Mouse (Mus musculus): ENCODE measurements around the gene Tanc2. TPM values are rescaled to one million over a fixed set of nuclear protein-coding genes. Genes with fewer than 3 reads are reported as not detected.

Gene Tanc2
- polyA plus RNA-seq, 2 experiments: 0.66 to 0.89 TPM

DNA sequence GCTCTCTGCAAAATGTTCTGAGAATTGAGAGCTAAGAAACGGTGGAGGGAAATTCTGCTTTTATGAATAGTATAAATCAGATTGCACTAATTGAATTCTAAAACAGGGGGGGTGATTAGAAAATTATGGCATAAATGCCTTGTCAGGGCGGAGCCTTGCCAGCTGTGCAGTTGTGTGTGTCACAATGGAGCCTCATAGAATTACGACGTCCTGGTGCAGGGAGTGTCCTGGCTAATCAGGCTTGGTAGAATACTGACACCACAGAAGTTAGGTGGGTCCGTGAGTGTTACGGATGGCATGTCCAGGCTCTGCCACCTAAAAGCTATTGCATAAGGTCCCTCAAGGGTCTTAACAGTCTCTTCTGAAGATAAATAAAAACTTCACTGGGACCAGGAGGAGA lies 43.4 kb upstream of the Tanc2 start:
- Histone ChIP-seq H3K27ac (no peak overlapping the region), H3K4me1 (replicated peaks; ENCODE audit: control insufficient read depth in 2 of 2, insufficient read depth in 2 of 2, low read length in 1 of 2) (peaks cover 0 to 4% of the 10 kb centered on the region in 2 experiments; a peak in 1 of 4 replicates), H3K9ac (replicated peaks) (no peak overlapping the region), H3K27me3 (ENCODE audit: control insufficient read depth, insufficient read depth, low read length) (no peaks in the 10 kb centered on the region; the same call in 1 of the 2 replicates), H3K9me3 (ENCODE audit: control insufficient read depth, low read length) (no peaks in the 10 kb centered on the region), H3K4me3 (ENCODE audit: insufficient read depth in 1 of 2, low read depth in 2 of 2, low read length in 2 of 2) (no peak overlapping the region), H3K4me2 (ENCODE audit: low read depth) (no peak overlapping the region), H3K36me3 (replicated peaks; ENCODE audit: control insufficient read depth, insufficient read depth, low read depth) (no peaks in the 10 kb centered on the region)
- ATAC-seq (ENCODE audit: insufficient read depth) (no peak), DNase-seq (ENCODE audit: low read depth in 3 of 3, low spot score in 3 of 3) (no peak)
- TF ChIP-seq CTCF (IDR thresholded peaks at IDR 0.05; ENCODE audit: low read depth) (no peak), EP300 (IDR thresholded peaks at IDR 0.05; ENCODE audit: low read depth) (no peak)
- WGBS (ENCODE audit: insufficient replicate concordance): 58% methylated on average over 6 of the region's 6 CpGs

- TF ChIP-seq CTCF (IDR thresholded peaks at IDR 0.05; ENCODE audit: low read depth): no peak; the same call in 1 of the 2 replicates
- TF ChIP-seq EP300 (IDR thresholded peaks at IDR 0.05; ENCODE audit: low read depth): no peak
- Histone ChIP-seq H3K9ac (replicated peaks) (no peak overlapping the region), H3K4me2 (ENCODE audit: low read depth) (no peak overlapping the region), H3K4me1 (replicated peaks; ENCODE audit: control insufficient read depth in 2 of 2, insufficient read depth in 2 of 2, low read length in 1 of 2) (peaks cover 0 to 6% of the 10 kb centered on the region in 2 experiments; a peak in 1 of 4 replicates), H3K27ac (no peak overlapping the region), H3K36me3 (replicated peaks; ENCODE audit: control insufficient read depth, insufficient read depth, low read depth) (no peaks in the 10 kb centered on the region), H3K9me3 (ENCODE audit: control insufficient read depth, low read length) (no peaks in the 10 kb centered on the region), H3K27me3 (ENCODE audit: control insufficient read depth, insufficient read depth, low read length) (no peaks in the 10 kb centered on the region; the same call in 1 of the 2 replicates), H3K4me3 (ENCODE audit: insufficient read depth in 1 of 2, low read depth in 2 of 2, low read length in 2 of 2) (no peak overlapping the region)
- WGBS (ENCODE audit: insufficient replicate concordance): 56% methylated on average over 6 of the region's 6 CpGs
- no peak for ATAC-seq (ENCODE audit: insufficient read depth)
- no peak for DNase-seq (ENCODE audit: low read depth in 3 of 3, low spot score in 3 of 3)
Measured at GRCm38 (mm10) chr11:105548383-105548782, 41.4 kb upstream of the Tanc2 start.

GRCm38 (mm10) chr11:105549164-105550121 lies 40.3 kb upstream of the Tanc2 start:
- ATAC-seq (ENCODE audit: insufficient read depth) (no peak), DNase-seq (ENCODE audit: low read depth in 3 of 3, low spot score in 3 of 3) (no peak)
- H3K9me3 ChIP-seq (ENCODE audit: control insufficient read depth, low read length): no peaks in the 10 kb centered on the region
- 67% methylated on average over 9 of the region's 9 CpGs for WGBS (ENCODE audit: insufficient replicate concordance)
- no peak overlapping the region for H3K4me2 ChIP-seq (ENCODE audit: low read depth)
- no peak overlapping the region for H3K27ac ChIP-seq
- H3K4me3 ChIP-seq (ENCODE audit: insufficient read depth in 1 of 2, low read depth in 2 of 2, low read length in 2 of 2): no peak overlapping the region
- no peaks in the 10 kb centered on the region; the same call in 1 of the 2 replicates for H3K27me3 ChIP-seq (ENCODE audit: control insufficient read depth, insufficient read depth, low read length)
- H3K36me3 ChIP-seq (replicated peaks; ENCODE audit: control insufficient read depth, insufficient read depth, low read depth): no peaks in the 10 kb centered on the region
- H3K4me1 ChIP-seq (replicated peaks; ENCODE audit: control insufficient read depth in 2 of 2, insufficient read depth in 2 of 2, low read length in 1 of 2): peaks cover 0 to 6% of the 10 kb centered on the region in 2 experiments; a peak in 1 of 4 replicates
- no peak overlapping the region for H3K9ac ChIP-seq (replicated peaks)
- TF ChIP-seq CTCF (IDR thresholded peaks at IDR 0.05; ENCODE audit: low read depth) (no peak), EP300 (IDR thresholded peaks at IDR 0.05; ENCODE audit: low read depth) (no peak)

DNA sequence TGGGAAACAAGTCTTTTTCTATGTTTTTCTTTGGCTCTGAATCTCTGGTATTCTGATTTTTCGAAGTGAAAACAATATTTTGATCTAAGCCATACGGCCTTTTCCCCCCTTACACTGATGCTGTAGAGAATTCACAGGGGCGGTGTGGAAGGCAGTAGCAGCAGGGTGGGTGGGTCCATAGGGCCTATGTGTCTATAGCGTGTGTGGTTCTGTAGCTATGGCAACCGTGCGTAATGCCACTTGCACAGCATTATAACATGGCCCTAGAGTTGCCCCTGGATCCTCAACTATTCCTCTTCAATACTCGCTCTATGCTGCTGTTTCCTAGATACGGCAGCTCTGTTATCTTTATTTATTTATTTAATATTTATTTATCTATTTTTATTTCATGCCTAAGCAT lies 32.5 kb upstream of the Tanc2 start:
- H3K4me2 ChIP-seq (ENCODE audit: low read depth): no peak overlapping the region
- H3K27ac ChIP-seq: no peak overlapping the region
- ATAC-seq (ENCODE audit: insufficient read depth) (no peak), DNase-seq (ENCODE audit: low read depth in 3 of 3, low spot score in 3 of 3) (no peak)
- no peak for TF ChIP-seq EP300 (IDR thresholded peaks at IDR 0.05; ENCODE audit: low read depth)
- peaks cover 7 to 9% of the 10 kb centered on the region in 2 experiments for H3K4me1 ChIP-seq (replicated peaks; ENCODE audit: control insufficient read depth in 2 of 2, insufficient read depth in 2 of 2, low read length in 1 of 2)
- WGBS (ENCODE audit: insufficient replicate concordance): 67% methylated on average over 8 of the region's 8 CpGs
- no peak overlapping the region for H3K4me3 ChIP-seq (ENCODE audit: insufficient read depth in 1 of 2, low read depth in 2 of 2, low read length in 2 of 2)
- H3K9me3 ChIP-seq (ENCODE audit: control insufficient read depth, low read length): no peaks in the 10 kb centered on the region
- no peaks in the 10 kb centered on the region for H3K36me3 ChIP-seq (replicated peaks; ENCODE audit: control insufficient read depth, insufficient read depth, low read depth)
- H3K27me3 ChIP-seq (ENCODE audit: control insufficient read depth, insufficient read depth, low read length): no peaks in the 10 kb centered on the region
- H3K9ac ChIP-seq (replicated peaks): no peak overlapping the region

DNA sequence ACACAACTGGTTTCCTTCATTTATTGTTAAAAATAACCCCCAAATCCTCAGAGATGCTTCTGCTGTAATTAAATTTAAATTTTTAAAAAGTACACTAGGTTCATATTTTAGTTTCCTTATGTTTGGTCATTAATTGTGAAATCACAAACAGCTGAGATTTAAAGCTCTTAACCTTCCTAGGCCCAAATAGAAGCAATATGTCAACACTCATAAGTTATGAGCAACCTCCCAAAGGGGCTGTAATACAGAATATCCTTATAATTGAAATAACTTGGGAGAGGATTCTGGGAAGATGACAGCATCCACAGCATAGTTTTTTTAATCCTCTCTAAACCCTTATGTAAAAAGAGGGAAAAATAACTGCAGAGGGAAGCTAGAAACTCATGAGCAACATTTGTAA lies 31.7 kb upstream of the Tanc2 start:
- Histone ChIP-seq H3K36me3 (replicated peaks; ENCODE audit: control insufficient read depth, insufficient read depth, low read depth) (no peaks in the 10 kb centered on the region), H3K27me3 (ENCODE audit: control insufficient read depth, insufficient read depth, low read length) (no peaks in the 10 kb centered on the region), H3K4me3 (ENCODE audit: insufficient read depth in 1 of 2, low read depth in 2 of 2, low read length in 2 of 2) (no peak overlapping the region), H3K4me2 (ENCODE audit: low read depth) (no peak overlapping the region), H3K27ac (no peak overlapping the region), H3K9ac (replicated peaks) (no peak overlapping the region), H3K4me1 (replicated peaks; ENCODE audit: control insufficient read depth in 2 of 2, insufficient read depth in 2 of 2, low read length in 1 of 2) (peaks cover 7 to 9% of the 10 kb centered on the region in 2 experiments), H3K9me3 (ENCODE audit: control insufficient read depth, low read length) (no peaks in the 10 kb centered on the region)
- no peak for TF ChIP-seq EP300 (IDR thresholded peaks at IDR 0.05; ENCODE audit: low read depth)
- TF ChIP-seq CTCF (IDR thresholded peaks at IDR 0.05; ENCODE audit: low read depth): no peak
- DNase-seq (ENCODE audit: low read depth in 3 of 3, low spot score in 3 of 3): no peak
- ATAC-seq (ENCODE audit: insufficient read depth): no peak

All from liver, embryonic 14.5 days (tissue).